Comparison of ENCODE assay signal across 11 mouse cellular contexts in genomic region chr16:4602189-4602588, GRCm38 (mm10). TPM values are rescaled to one million over a fixed set of nuclear protein-coding genes. Genes with fewer than 3 reads are reported as not detected.
DNase-seq lines count a peak whose midpoint lies in the region; ATAC-seq and TF ChIP-seq lines count a peak whose summit lies in the region.
"Had no signal": no experiment of that assay in that cellular context is flagged by ENCODE, and none has a peak within 500 bp of the region (broad histone marks: within the 10 kb centered on the region; RNA-seq: fewer than 3 reads in every experiment).

No protein-coding gene starts in this region.

- 29% methylated on average over 3 of the region's 3 CpGs for WGBS in midbrain, embryonic 11.5 days
- WGBS in midbrain, embryonic 14.5 days: 21% methylated on average over 3 of the region's 3 CpGs
- 16% methylated on average over 3 of the region's 3 CpGs for WGBS in kidney, postnatal 0 days
- WGBS in stomach, embryonic 15.5 days: 24% methylated on average over 3 of the region's 3 CpGs

- ATAC-seq in midbrain, embryonic 11.5 days (ENCODE audit: low FRiP score): no peak
- no peak for ATAC-seq in midbrain, embryonic 14.5 days (ENCODE audit: low FRiP score, low TSS enrichment)
- peak; percentile 52 for ATAC-seq in kidney, postnatal 0 days (replicated peaks; ENCODE audit: low FRiP score, low read depth)
- ATAC-seq in stomach, embryonic 15.5 days (ENCODE audit: insufficient read depth, low FRiP score, low read depth): peak; percentile 50
- ATAC-seq in activated CD4-positive, CD25-positive, alpha-beta regulatory T cell, adult 4 months: no peak

- no peaks in the 10 kb centered on the region for H3K9me3 ChIP-seq in midbrain, embryonic 11.5 days (ENCODE audit: control insufficient read depth, low read length)
- H3K9me3 ChIP-seq in midbrain, embryonic 14.5 days (ENCODE audit: control insufficient read depth, low read length): no peaks in the 10 kb centered on the region
- H3K9me3 ChIP-seq in kidney, postnatal 0 days (replicated peaks; ENCODE audit: low read length): no peaks in the 10 kb centered on the region
- no peaks in the 10 kb centered on the region for H3K9me3 ChIP-seq in stomach, embryonic 15.5 days

- TF ChIP-seq CTCF in kidney, postnatal 0 days (IDR thresholded peaks at IDR 0.05; ENCODE audit: low read depth): peak; percentile 15; the same call in 1 of the 2 replicates

- peak overlapping the region; percentile 33; the same call in 1 of the 2 replicates for H3K9ac ChIP-seq in midbrain, embryonic 11.5 days (ENCODE audit: low read length)
- H3K9ac ChIP-seq in midbrain, embryonic 14.5 days (replicated peaks; ENCODE audit: low read length): no peak overlapping the region
- 0 out of 2 replicates have a peak overlapping the region, but pooled peaks have one; percentile 28 for H3K9ac ChIP-seq in kidney, postnatal 0 days (ENCODE audit: low read depth, low read length)
- H3K9ac ChIP-seq in stomach, embryonic 15.5 days: no peak overlapping the region

- H3K4me3 ChIP-seq in midbrain, embryonic 11.5 days (ENCODE audit: low read depth, low read length): no peak overlapping the region
- no peak overlapping the region for H3K4me3 ChIP-seq in midbrain, embryonic 14.5 days (replicated peaks; ENCODE audit: low read depth, low read length)
- H3K4me3 ChIP-seq in kidney, postnatal 0 days (replicated peaks; ENCODE audit: low read depth, low read length): no peak overlapping the region
- H3K4me3 ChIP-seq in stomach, embryonic 15.5 days (replicated peaks): no peak overlapping the region

- H3K4me2 ChIP-seq in midbrain, embryonic 11.5 days: no peak overlapping the region
- no peak overlapping the region for H3K4me2 ChIP-seq in midbrain, embryonic 14.5 days (ENCODE audit: low read length)
- H3K4me2 ChIP-seq in kidney, postnatal 0 days (ENCODE audit: low read length): no peak overlapping the region
- no peak overlapping the region for H3K4me2 ChIP-seq in stomach, embryonic 15.5 days

- H3K27ac ChIP-seq in midbrain, embryonic 11.5 days (ENCODE audit: low read depth, low read length): peak overlapping the region; percentile 40
- no peak overlapping the region for H3K27ac ChIP-seq in midbrain, embryonic 14.5 days (replicated peaks; ENCODE audit: low read depth, low read length)
- H3K27ac ChIP-seq in kidney, postnatal 0 days: peak overlapping the region; percentile 89
- H3K27ac ChIP-seq in stomach, embryonic 15.5 days: peak overlapping the region; percentile 82

- peak; percentile 46 to 54 for DNase-seq in cerebellum, postnatal 10 days
- no peak for DNase-seq in cerebellum, adult 11-12 months
- DNase-seq in midbrain, embryonic 11.5 days (ENCODE audit: low spot score, missing footprints): peak; percentile 21
- no peak for DNase-seq in midbrain, embryonic 14.5 days
- peak; percentile 54 for DNase-seq in kidney, postnatal 0 days (ENCODE audit: low spot score)
- no peak for DNase-seq in urinary bladder, postnatal 25 days (ENCODE audit: low spot score)
- DNase-seq: adrenal gland, postnatal 10 days; embryo, embryonic 11 days; layer of hippocampus, postnatal 36 days had no signal

- H3K36me3 ChIP-seq in midbrain, embryonic 11.5 days (ENCODE audit: control insufficient read depth, insufficient read depth, low read length): no peaks in the 10 kb centered on the region
- no peaks in the 10 kb centered on the region for H3K36me3 ChIP-seq in midbrain, embryonic 14.5 days (ENCODE audit: control insufficient read depth, insufficient read depth, low read length)
- no peaks in the 10 kb centered on the region for H3K36me3 ChIP-seq in kidney, postnatal 0 days (ENCODE audit: insufficient read depth, low read length)
- no peaks in the 10 kb centered on the region for H3K36me3 ChIP-seq in stomach, embryonic 15.5 days

- no peaks in the 10 kb centered on the region for H3K27me3 ChIP-seq in midbrain, embryonic 11.5 days (ENCODE audit: control insufficient read depth, insufficient read depth, low read length)
- H3K27me3 ChIP-seq in midbrain, embryonic 14.5 days (ENCODE audit: control insufficient read depth, insufficient read depth, low read length): no peaks in the 10 kb centered on the region
- H3K27me3 ChIP-seq in kidney, postnatal 0 days (ENCODE audit: insufficient read depth, low read length): no peaks in the 10 kb centered on the region
- H3K27me3 ChIP-seq in stomach, embryonic 15.5 days (replicated peaks): no peaks in the 10 kb centered on the region

- H3K4me1 ChIP-seq in midbrain, embryonic 11.5 days (ENCODE audit: control insufficient read depth, insufficient read depth, low read length): peaks cover 80% of the 10 kb centered on the region
- H3K4me1 ChIP-seq in midbrain, embryonic 14.5 days (ENCODE audit: control insufficient read depth, insufficient read depth, low read length): peaks cover 65% of the 10 kb centered on the region
- H3K4me1 ChIP-seq in kidney, postnatal 0 days (replicated peaks; ENCODE audit: insufficient read depth, low read length): peaks cover 93% of the 10 kb centered on the region
- H3K4me1 ChIP-seq in stomach, embryonic 15.5 days: peaks cover 92% of the 10 kb centered on the region

RNA-seq across cellular contexts. Expression of gene Glis2, which starts 7.7 kb away (rescaled TPM):
- polyA plus RNA-seq in midbrain, embryonic 11.5 days (2014; fragmentation: Nextera tagmentation; extraction: Ambion mirVana): 16.6 and 27.2 TPM in 2 replicates
- 13.2 and 13.4 TPM in 2 replicates for polyA plus RNA-seq in midbrain, embryonic 14.5 days (2014; fragmentation: Nextera tagmentation; extraction: Ambion mirVana)
- 74.6 and 78.8 TPM in 2 replicates for polyA plus RNA-seq in kidney, postnatal 0 days (2015; fragmentation: Nextera tagmentation; extraction: Ambion mirVana)
- 27.9 and 30.6 TPM in 2 replicates for polyA plus RNA-seq in stomach, embryonic 15.5 days (2015; fragmentation: Nextera tagmentation; extraction: Ambion mirVana)
- polyA plus RNA-seq in activated CD4-positive, CD25-positive, alpha-beta regulatory T cell, adult 4 months (2017; shearing (Covaris generic)): under 1 TPM in 1 of 2 experiments, not detected in 1; 0.71 TPM

RNA-seq across cellular contexts. Expression of gene Pam16, which starts 22.6 kb away (rescaled TPM):
- polyA plus RNA-seq in midbrain, embryonic 11.5 days (2014; fragmentation: Nextera tagmentation; extraction: Ambion mirVana): 97.1 and 99.1 TPM in 2 replicates
- 171 and 207 TPM in 2 replicates for polyA plus RNA-seq in midbrain, embryonic 14.5 days (2014; fragmentation: Nextera tagmentation; extraction: Ambion mirVana)
- 105 and 106 TPM in 2 replicates for polyA plus RNA-seq in kidney, postnatal 0 days (2015; fragmentation: Nextera tagmentation; extraction: Ambion mirVana)
- 46.5 and 75.7 TPM in 2 replicates for polyA plus RNA-seq in stomach, embryonic 15.5 days (2015; fragmentation: Nextera tagmentation; extraction: Ambion mirVana)
- polyA plus RNA-seq in activated CD4-positive, CD25-positive, alpha-beta regulatory T cell, adult 4 months (2017; shearing (Covaris generic)): 10 to 100 TPM; 30.5 to 37.9 TPM

RNA-seq across cellular contexts. Expression of gene Vasn, which starts 37.6 kb away (rescaled TPM):
- polyA plus RNA-seq in midbrain, embryonic 11.5 days (2014; fragmentation: Nextera tagmentation; extraction: Ambion mirVana): 6.1 and 7.0 TPM in 2 replicates
- polyA plus RNA-seq in midbrain, embryonic 14.5 days (2014; fragmentation: Nextera tagmentation; extraction: Ambion mirVana): 3.4 and 3.9 TPM in 2 replicates
- 20.4 and 21.1 TPM in 2 replicates for polyA plus RNA-seq in kidney, postnatal 0 days (2015; fragmentation: Nextera tagmentation; extraction: Ambion mirVana)
- 17.2 and 17.3 TPM in 2 replicates for polyA plus RNA-seq in stomach, embryonic 15.5 days (2015; fragmentation: Nextera tagmentation; extraction: Ambion mirVana)
- polyA plus RNA-seq in activated CD4-positive, CD25-positive, alpha-beta regulatory T cell, adult 4 months (2017; shearing (Covaris generic)): 1 to 10 TPM in 1 of 2 experiments, under 1 TPM in 1; 0.79 to 1.1 TPM

RNA-seq across cellular contexts. Expression of gene Dnaja3, which starts 37.6 kb away (rescaled TPM):
- 53.4 and 57.0 TPM in 2 replicates for polyA plus RNA-seq in midbrain, embryonic 11.5 days (2014; fragmentation: Nextera tagmentation; extraction: Ambion mirVana)
- 44.8 and 55.0 TPM in 2 replicates for polyA plus RNA-seq in midbrain, embryonic 14.5 days (2014; fragmentation: Nextera tagmentation; extraction: Ambion mirVana)
- polyA plus RNA-seq in kidney, postnatal 0 days (2015; fragmentation: Nextera tagmentation; extraction: Ambion mirVana): 87.8 and 89.3 TPM in 2 replicates
- polyA plus RNA-seq in stomach, embryonic 15.5 days (2015; fragmentation: Nextera tagmentation; extraction: Ambion mirVana): 68.4 and 77.6 TPM in 2 replicates
- 10 to 100 TPM; 17.3 to 22.8 TPM for polyA plus RNA-seq in activated CD4-positive, CD25-positive, alpha-beta regulatory T cell, adult 4 months (2017; shearing (Covaris generic))

RNA-seq across cellular contexts. Expression of gene Tfap4, which starts 42.5 kb away (rescaled TPM):
- polyA plus RNA-seq in midbrain, embryonic 11.5 days (2014; fragmentation: Nextera tagmentation; extraction: Ambion mirVana): 18.2 and 18.9 TPM in 2 replicates
- 7.2 and 8.9 TPM in 2 replicates for polyA plus RNA-seq in midbrain, embryonic 14.5 days (2014; fragmentation: Nextera tagmentation; extraction: Ambion mirVana)
- 17.2 and 19.6 TPM in 2 replicates for polyA plus RNA-seq in kidney, postnatal 0 days (2015; fragmentation: Nextera tagmentation; extraction: Ambion mirVana)
- 20.3 and 22.4 TPM in 2 replicates for polyA plus RNA-seq in stomach, embryonic 15.5 days (2015; fragmentation: Nextera tagmentation; extraction: Ambion mirVana)
- polyA plus RNA-seq in activated CD4-positive, CD25-positive, alpha-beta regulatory T cell, adult 4 months (2017; shearing (Covaris generic)): 1 to 10 TPM; 4.1 to 6.2 TPM

Comparison
In these comparisons a context has a peak if more than half of its experiments do, and no peak if none do; other contexts are left out.
1. DNase-seq: peak in cerebellum, postnatal 10 days (2 of 2), midbrain, embryonic 11.5 days (single experiment) and kidney, postnatal 0 days (single experiment); none in cerebellum, adult 11-12 months (single experiment), midbrain, embryonic 14.5 days (single experiment) and urinary bladder, postnatal 25 days (single experiment).
2. H3K9ac ChIP-seq: peak in midbrain, embryonic 11.5 days (single experiment) and kidney, postnatal 0 days (single experiment); none in midbrain, embryonic 14.5 days (single experiment) and stomach, embryonic 15.5 days (single experiment).
3. ATAC-seq: peak in kidney, postnatal 0 days (single experiment) and stomach, embryonic 15.5 days (single experiment); none in midbrain, embryonic 11.5 days (single experiment), midbrain, embryonic 14.5 days (single experiment) and activated CD4-positive, CD25-positive, alpha-beta regulatory T cell, adult 4 months (single experiment).